Mouse (Mus musculus): Measurements from ENCODE around the gene Arhgap32.

Arhgap32 gene

GRCm38 (mm10) chr9:32192295-32193073 lies 76.5 kb downstream of the Arhgap32 start:
- no peak for DNase-seq (ENCODE audit: low read depth, low spot score)

GRCm38 (mm10) chr9:32204450-32204990 lies 88.6 kb downstream of the Arhgap32 start:
- no peak for DNase-seq (ENCODE audit: low read depth, low spot score)

GRCm38 (mm10) chr9:32207133-32207532 lies 91.2 kb downstream of the Arhgap32 start:
- no peak for DNase-seq (ENCODE audit: low read depth, low spot score)

GRCm38 (mm10) chr9:32208071-32208470 lies 92.1 kb downstream of the Arhgap32 start:
- DNase-seq (ENCODE audit: low read depth, low spot score), result peak; percentile 45

GRCm38 (mm10) chr9:32216820-32217567 lies 101.1 kb downstream of the Arhgap32 start:
- no peak for DNase-seq (ENCODE audit: low read depth, low spot score)

GRCm38 (mm10) chr9:32219400-32219799 lies 103.5 kb downstream of the Arhgap32 start:
- DNase-seq (ENCODE audit: low read depth, low spot score), result no peak

GRCm38 (mm10) chr9:32222184-32222583 lies 106.2 kb downstream of the Arhgap32 start:
- no peak for DNase-seq (ENCODE audit: low read depth, low spot score)

- peak; percentile 24 for DNase-seq (ENCODE audit: low read depth, low spot score)
These were observed 108.0 kb downstream of the Arhgap32 start for GRCm38 (mm10) chr9:32223739-32224529.

GRCm38 (mm10) chr9:32224937-32225336 lies 109.0 kb downstream of the Arhgap32 start:
- DNase-seq (ENCODE audit: low read depth, low spot score), result no peak

- no peak for DNase-seq (ENCODE audit: low read depth, low spot score)
These were observed 109.6 kb downstream of the Arhgap32 start for GRCm38 (mm10) chr9:32225584-32225983.

- DNase-seq (ENCODE audit: low read depth, low spot score), result peak; percentile 12
These were observed 111.1 kb downstream of the Arhgap32 start for GRCm38 (mm10) chr9:32227034-32227433.

- no peak for DNase-seq (ENCODE audit: low read depth, low spot score)
These were observed 117.7 kb downstream of the Arhgap32 start for GRCm38 (mm10) chr9:32233593-32233992.

GRCm38 (mm10) chr9:32234767-32235489 lies 119.0 kb downstream of the Arhgap32 start:
- DNase-seq (ENCODE audit: low read depth, low spot score), result no peak

- no peak for DNase-seq (ENCODE audit: low read depth, low spot score)
These were observed 123.0 kb downstream of the Arhgap32 start for GRCm38 (mm10) chr9:32238899-32239298.

GRCm38 (mm10) chr9:32239427-32239826 lies 123.5 kb downstream of the Arhgap32 start:
- DNase-seq (ENCODE audit: low read depth, low spot score), result no peak

- no peak for DNase-seq (ENCODE audit: low read depth, low spot score)
These were observed 124.5 kb downstream of the Arhgap32 start for GRCm38 (mm10) chr9:32240449-32240848.

- DNase-seq (ENCODE audit: low read depth, low spot score), result no peak
These were observed 125.8 kb downstream of the Arhgap32 start for GRCm38 (mm10) chr9:32241637-32242199.

GRCm38 (mm10) chr9:32242921-32243617 lies 127.1 kb downstream of the Arhgap32 start:
- no peak for DNase-seq (ENCODE audit: low read depth, low spot score)

GRCm38 (mm10) chr9:32245237-32245636 lies 129.3 kb downstream of the Arhgap32 start:
- DNase-seq (ENCODE audit: low read depth, low spot score), result no peak

GRCm38 (mm10) chr9:32246123-32246716 lies 130.3 kb downstream of the Arhgap32 start:
- DNase-seq (ENCODE audit: low read depth, low spot score), result no peak
